Mouse (Mus musculus): ENCODE results near the gene Snx20.
A peak's percentile ranks its signal among the peaks of the same experiment; 100 is the strongest.

Snx20 gene

GRCm38 (mm10) chr8:88642734-88643564 is 7.0 kb upstream of the Snx20 start:
- no peak for DNase-seq (ENCODE audit: low read depth, low spot score)

- DNase-seq (ENCODE audit: low read depth, low spot score): no peak
Observed at GRCm38 (mm10) chr8:88638908-88639307, 3.0 kb upstream of the Snx20 start.

- DNase-seq (ENCODE audit: low read depth, low spot score): no peak
Observed at GRCm38 (mm10) chr8:88637092-88638000, 1.4 kb upstream of the Snx20 start.

- DNase-seq (ENCODE audit: low read depth, low spot score): no peak
Observed at GRCm38 (mm10) chr8:88633343-88633765, 2.6 kb downstream of the Snx20 start.

- DNase-seq (ENCODE audit: low read depth, low spot score): peak; percentile 83
Observed at GRCm38 (mm10) chr8:88631081-88631480, 4.8 kb downstream of the Snx20 start.

- no peak for DNase-seq (ENCODE audit: low read depth, low spot score)
Observed at GRCm38 (mm10) chr8:88630225-88630624, 5.7 kb downstream of the Snx20 start.

GRCm38 (mm10) chr8:88628001-88628774 is 7.7 kb downstream of the Snx20 start:
- DNase-seq (ENCODE audit: low read depth, low spot score): peak; percentile 88

- peak; percentile 97 for DNase-seq (ENCODE audit: low read depth, low spot score)
Observed at GRCm38 (mm10) chr8:88627265-88627991, 8.5 kb downstream of the Snx20 start.

- DNase-seq (ENCODE audit: low read depth, low spot score): no peak
Observed at GRCm38 (mm10) chr8:88626940-88627264, 9.0 kb downstream of the Snx20 start.

GRCm38 (mm10) chr8:88626433-88626832 is 9.5 kb downstream of the Snx20 start:
- no peak for DNase-seq (ENCODE audit: low read depth, low spot score)

GRCm38 (mm10) chr8:88624276-88624675 is 11.7 kb downstream of the Snx20 start:
- no peak for DNase-seq (ENCODE audit: low read depth, low spot score)

GRCm38 (mm10) chr8:88623351-88623750 is 12.6 kb downstream of the Snx20 start:
- peak; percentile 97 for DNase-seq (ENCODE audit: low read depth, low spot score)

GRCm38 (mm10) chr8:88621408-88621807 is 14.5 kb downstream of the Snx20 start:
- DNase-seq (ENCODE audit: low read depth, low spot score): peak; percentile 84

- DNase-seq (ENCODE audit: low read depth, low spot score): no peak
Observed at GRCm38 (mm10) chr8:88620931-88621330, 15.0 kb downstream of the Snx20 start.

GRCm38 (mm10) chr8:88619513-88619912 is 16.4 kb downstream of the Snx20 start:
- no peak for DNase-seq (ENCODE audit: low read depth, low spot score)

- DNase-seq (ENCODE audit: low read depth, low spot score): no peak
Observed at GRCm38 (mm10) chr8:88618612-88619011, 17.3 kb downstream of the Snx20 start.

GRCm38 (mm10) chr8:88614981-88615380 is 20.9 kb downstream of the Snx20 start:
- no peak for DNase-seq (ENCODE audit: low read depth, low spot score)

- no peak for DNase-seq (ENCODE audit: low read depth, low spot score)
Observed at GRCm38 (mm10) chr8:88610271-88610670, 25.7 kb downstream of the Snx20 start.

- no peak for DNase-seq (ENCODE audit: low read depth, low spot score)
Observed at GRCm38 (mm10) chr8:88609036-88609435, 26.9 kb downstream of the Snx20 start.

GRCm38 (mm10) chr8:88605361-88606040 is 30.4 kb downstream of the Snx20 start:
- DNase-seq (ENCODE audit: low read depth, low spot score): no peak

Measured in brain, adult 2 months (tissue).